ENCODE assay signal across 32 mouse cellular contexts in genomic region chr6:131340082-131340481, GRCm38 (mm10). TPM values are rescaled to one million over a fixed set of nuclear protein-coding genes. Genes with fewer than 3 reads are reported as not detected.
DNase-seq lines count a peak whose midpoint lies in the region; ATAC-seq and TF ChIP-seq lines count a peak whose summit lies in the region.
"Had no signal": no experiment of that assay in that cellular context is flagged by ENCODE, and none has a peak within 500 bp of the region (broad histone marks: within the 10 kb centered on the region; RNA-seq: fewer than 3 reads in every experiment).

No protein-coding gene starts in this region.

- WGBS in forebrain, embryonic 15.5 days: 80% methylated on average over 3 of the region's 3 CpGs

- ATAC-seq in megakaryocyte-erythroid progenitor cell, adult 5-6 weeks (replicated peaks; ENCODE audit: low FRiP score, low TSS enrichment, poor library complexity, severe bottlenecking): no peak
- ATAC-seq in forebrain, embryonic 15.5 days (replicated peaks): no peak
- ATAC-seq: CD4-positive, CD25-positive, alpha-beta regulatory T cell, adult 4 months; forebrain, embryonic 16.5 days; hindbrain, postnatal 0 days; inflammation-experienced regulatory T-cells, adult 6 months had no signal

- H3K27ac ChIP-seq in embryonic fibroblast, embryonic 13.5 days (ENCODE audit: insufficient read depth, low read length): peak overlapping the region; percentile 84
- no peak overlapping the region for H3K27ac ChIP-seq in forebrain, embryonic 15.5 days (replicated peaks)
- H3K27ac ChIP-seq: embryonic facial prominence, embryonic 12.5 days; embryonic facial prominence, embryonic 15.5 days; forebrain, embryonic 12.5 days; gastrocnemius, adult 2 months; heart, embryonic 15.5 days; hindbrain, embryonic 10.5 days; hindbrain, embryonic 13.5 days; hindbrain, postnatal 0 days had no signal

- no peaks in the 10 kb centered on the region for H3K36me3 ChIP-seq in forebrain, embryonic 15.5 days
- H3K36me3 ChIP-seq: embryonic facial prominence, embryonic 12.5 days; embryonic facial prominence, embryonic 15.5 days; forebrain, embryonic 12.5 days; heart, embryonic 12.5 days; heart, embryonic 15.5 days; hindbrain, embryonic 10.5 days; hindbrain, embryonic 13.5 days had no signal

- H3K4me3 ChIP-seq in embryonic fibroblast, embryonic 13.5 days (ENCODE audit: insufficient read depth, low read length): no peak overlapping the region
- H3K4me3 ChIP-seq in forebrain, embryonic 15.5 days: no peak overlapping the region
- H3K4me3 ChIP-seq: embryonic facial prominence, embryonic 12.5 days; embryonic facial prominence, embryonic 15.5 days; erythroblast, embryonic 14.5 days; forebrain, embryonic 12.5 days; gastrocnemius, adult 2 months; heart, embryonic 12.5 days; heart, embryonic 15.5 days; hindbrain, embryonic 10.5 days; hindbrain, embryonic 13.5 days had no signal

- no peak overlapping the region for H3K4me2 ChIP-seq in forebrain, embryonic 15.5 days (replicated peaks)
- H3K4me2 ChIP-seq: embryonic facial prominence, embryonic 12.5 days; embryonic facial prominence, embryonic 15.5 days; forebrain, embryonic 12.5 days; heart, embryonic 12.5 days; heart, embryonic 15.5 days; hindbrain, embryonic 13.5 days had no signal

- peak; percentile 85 for DNase-seq in 3T3-L1 (ENCODE audit: low read depth, low spot score)
- DNase-seq in Muller cell, postnatal 12 days (ENCODE audit: inconsistent ontology term): peak; percentile 30
- DNase-seq in gastrocnemius, postnatal 10 days: no peak
- DNase-seq: adrenal gland, adult 2 months; adrenal gland, postnatal 14 days; B cell, adult 2 months; cerebellum, adult 11 months; cerebellum, adult 2 months; cerebellum, adult 9-11 months; cerebellum, postnatal 25 days; embryo, embryonic 11 days; gastrocnemius, adult 2 months; gastrocnemius, postnatal 25 days; heart, adult 18-20 months; heart, postnatal 10 days; heart, postnatal 36 days; kidney, adult 18-20 months had no signal

- H3K4me1 ChIP-seq in embryonic fibroblast, embryonic 13.5 days (ENCODE audit: control insufficient read depth, insufficient read depth, low read length): peaks cover 16% of the 10 kb centered on the region
- H3K4me1 ChIP-seq in forebrain, embryonic 15.5 days: no peaks in the 10 kb centered on the region
- H3K4me1 ChIP-seq: embryonic facial prominence, embryonic 12.5 days; embryonic facial prominence, embryonic 15.5 days; forebrain, embryonic 12.5 days; heart, embryonic 12.5 days; heart, embryonic 15.5 days; hindbrain, embryonic 10.5 days; hindbrain, embryonic 13.5 days had no signal

- no peak for TF ChIP-seq POLR2A in embryonic fibroblast, embryonic 13.5 days (IDR thresholded peaks at IDR 0.05; ENCODE audit: low read depth, low read length)

- no peaks in the 10 kb centered on the region for H3K9me3 ChIP-seq in forebrain, embryonic 15.5 days
- H3K9me3 ChIP-seq: embryonic facial prominence, embryonic 12.5 days; embryonic facial prominence, embryonic 15.5 days; heart, embryonic 12.5 days; heart, embryonic 15.5 days; hindbrain, embryonic 13.5 days had no signal

- TF ChIP-seq CTCF in embryonic fibroblast, embryonic 13.5 days (IDR thresholded peaks at IDR 0.05; ENCODE audit: borderline replicate concordance, insufficient read depth, low read length): no peak

- H3K9ac ChIP-seq in forebrain, embryonic 15.5 days (replicated peaks): no peak overlapping the region
- H3K9ac ChIP-seq: embryonic facial prominence, embryonic 12.5 days; embryonic facial prominence, embryonic 15.5 days; forebrain, embryonic 12.5 days; heart, embryonic 12.5 days; heart, embryonic 15.5 days; hindbrain, embryonic 13.5 days had no signal

- no peaks in the 10 kb centered on the region for H3K27me3 ChIP-seq in forebrain, embryonic 15.5 days
- H3K27me3 ChIP-seq: embryonic facial prominence, embryonic 12.5 days; embryonic facial prominence, embryonic 15.5 days; forebrain, embryonic 12.5 days; heart, embryonic 12.5 days; heart, embryonic 15.5 days; hindbrain, embryonic 13.5 days had no signal

RNA-seq across cellular contexts. Expression of gene Styk1, which starts 13.3 kb away (rescaled TPM):
- polyA plus RNA-seq in embryonic fibroblast, embryonic 13.5 days (2011; ENCODE audit: insufficient read length, low read depth, missing spikeins): 11.3 and 26.4 TPM in 2 replicates
- 0.39 TPM in 1 of 2 replicates, not detected in the other for total RNA-seq in megakaryocyte-erythroid progenitor cell, adult 5-6 weeks (2014; fragmentation: Nextera tagmentation)
- 1.3 and 1.6 TPM in 2 replicates for total RNA-seq in megakaryocyte-erythroid progenitor cell, adult 5-6 weeks (2017)
- under 1 TPM; 0.88 to 0.94 TPM for total RNA-seq in gastrocnemius, postnatal 10 days (2021)
- polyA plus RNA-seq in forebrain, embryonic 15.5 days (2015; fragmentation: Nextera tagmentation; extraction: Ambion mirVana): 3.4 and 4.3 TPM in 2 replicates
- polyA plus RNA-seq: adrenal gland, adult 2 months; CD4-positive, CD25-positive, alpha-beta regulatory T cell, adult 4 months; erythroblast, embryonic 14.5 days; inflammation-experienced regulatory T-cells, adult 6 months had no signal

RNA-seq across cellular contexts. Expression of gene Magohb, which starts 47.0 kb away (rescaled TPM):
- polyA plus RNA-seq in embryonic fibroblast, embryonic 13.5 days (2011; ENCODE audit: insufficient read length, low read depth, missing spikeins): 45.3 and 46.1 TPM in 2 replicates
- 51.5 and 62.2 TPM in 2 replicates for total RNA-seq in megakaryocyte-erythroid progenitor cell, adult 5-6 weeks (2014; fragmentation: Nextera tagmentation)
- total RNA-seq in megakaryocyte-erythroid progenitor cell, adult 5-6 weeks (2017): 35.7 and 72.0 TPM in 2 replicates
- total RNA-seq in gastrocnemius, postnatal 10 days (2021): 1 to 10 TPM; 8.1 to 9.0 TPM
- 47.6 and 55.0 TPM in 2 replicates for polyA plus RNA-seq in forebrain, embryonic 15.5 days (2015; fragmentation: Nextera tagmentation; extraction: Ambion mirVana)
- polyA plus RNA-seq: adrenal gland, adult 2 months had no signal

RNA-seq across cellular contexts. Expression of gene Ybx3, which starts 48.2 kb away (rescaled TPM):
- polyA plus RNA-seq in embryonic fibroblast, embryonic 13.5 days (2011; ENCODE audit: insufficient read length, low read depth, missing spikeins): 262 and 295 TPM in 2 replicates
- total RNA-seq in megakaryocyte-erythroid progenitor cell, adult 5-6 weeks (2014; fragmentation: Nextera tagmentation): 620 and 624 TPM in 2 replicates
- total RNA-seq in megakaryocyte-erythroid progenitor cell, adult 5-6 weeks (2017): 689 and 900 TPM in 2 replicates
- 100 to 1,000 TPM; 642 to 665 TPM for total RNA-seq in gastrocnemius, postnatal 10 days (2021)
- 19.5 and 20.8 TPM in 2 replicates for polyA plus RNA-seq in forebrain, embryonic 15.5 days (2015; fragmentation: Nextera tagmentation; extraction: Ambion mirVana)
